Mouse (Mus musculus) liver, embryonic 14.5 days (tissue): ENCODE data around the gene Plac1.
"Not testable (repeated sequence)": the region's sequence is repeated elsewhere in the genome, so short reads cannot be mapped to it uniquely, and the experiment has no call there.

Experiments
- CTCF ChIP-seq: IDR thresholded peaks from 2 replicates; pipeline ENCODE4 v1.5.1; 2016; ENCODE audit warnings: antibody characterized with exemption, low read depth, control low read depth
- EP300 ChIP-seq: IDR thresholded peaks from 2 replicates; pipeline ENCODE4 v1.6.1; 2016; ENCODE audit warnings: antibody characterized with exemption, low read depth

- TF ChIP-seq CTCF = peak; percentile 46
- TF ChIP-seq EP300 = not testable (repeated sequence)
These were observed 215.6 kb downstream of the Plac1 start for GRCm38 (mm10) chrX:53024268-53024667.
